Mouse (Mus musculus) embryonic facial prominence, embryonic 12.5 days (tissue): ENCODE results near the gene Cog1. TPM values are rescaled to one million over a fixed set of nuclear protein-coding genes. Genes with fewer than 3 reads are reported as not detected.

ENCODE experiments used
- ATAC-seq: fragments of 200-750 bp; cut with Nextera tagmentation; 2 replicates; pipeline ENCODE4 v1.8.0; 2017; ENCODE audit not compliant: insufficient number of reproducible peaks, insufficient read depth, low FRiP score, low TSS enrichment
- H3K27ac ChIP-seq: fragments of 300-500 bp; sonication (generic); 2 replicates; pipeline ENCODE4 v1.5.1; 2016; ENCODE audit warnings: mild to moderate bottlenecking
- H3K27me3 ChIP-seq: fragments of 300-500 bp; sonication (generic); 2 replicates; pipeline ENCODE4 v1.6.1; 2016; ENCODE audit warnings: mild to moderate bottlenecking, moderate library complexity
- H3K36me3 ChIP-seq: fragments of 300-500 bp; sonication (generic); 2 replicates; pipeline ENCODE4 v1.6.1; 2016; ENCODE audit warnings: mild to moderate bottlenecking
- H3K4me1 ChIP-seq: fragments of 300-500 bp; sonication (generic); 2 replicates; pipeline ENCODE4 v1.6.1; 2016
- H3K4me2 ChIP-seq: fragments of 300-500 bp; sonication (generic); replicated peaks from 2 replicates; pipeline ENCODE4 v1.6.1; 2016; ENCODE audit warnings: mild to moderate bottlenecking, moderate library complexity
- H3K4me3 ChIP-seq: fragments of 300-500 bp; sonication (generic); 2 replicates; pipeline ENCODE4 v1.5.1; 2016; ENCODE audit warnings: mild to moderate bottlenecking
- H3K9ac ChIP-seq: fragments of 300-500 bp; sonication (generic); 2 replicates; pipeline ENCODE4 v1.6.1; 2016; ENCODE audit warnings: mild to moderate bottlenecking, moderate library complexity
- H3K9me3 ChIP-seq: fragments of 300-500 bp; sonication (generic); 2 replicates; pipeline ENCODE4 v1.6.1; 2016; ENCODE audit warnings: mild to moderate bottlenecking, moderate library complexity
- WGBS: fragments of 180-500 bp; shearing (Covaris S2); methylation state at CpG from one replicate; pipeline ENCODE4 v1.1.7; 2016; 5-methylcytosine and 5-hydroxymethylcytosine counted together
- polyA plus RNA-seq: library from polyadenylated mRNA; unstranded; fragments of >200 nt; fragmentation: Nextera tagmentation; extraction: Ambion mirVana; gene quantifications from 2 replicates; pipeline ENCODE4 v1.2.1, GENCODE M21; 2016

The Cog1 gene
- polyA plus RNA-seq, 1 experiment from 2014 or later = 31.1 TPM

DNA sequence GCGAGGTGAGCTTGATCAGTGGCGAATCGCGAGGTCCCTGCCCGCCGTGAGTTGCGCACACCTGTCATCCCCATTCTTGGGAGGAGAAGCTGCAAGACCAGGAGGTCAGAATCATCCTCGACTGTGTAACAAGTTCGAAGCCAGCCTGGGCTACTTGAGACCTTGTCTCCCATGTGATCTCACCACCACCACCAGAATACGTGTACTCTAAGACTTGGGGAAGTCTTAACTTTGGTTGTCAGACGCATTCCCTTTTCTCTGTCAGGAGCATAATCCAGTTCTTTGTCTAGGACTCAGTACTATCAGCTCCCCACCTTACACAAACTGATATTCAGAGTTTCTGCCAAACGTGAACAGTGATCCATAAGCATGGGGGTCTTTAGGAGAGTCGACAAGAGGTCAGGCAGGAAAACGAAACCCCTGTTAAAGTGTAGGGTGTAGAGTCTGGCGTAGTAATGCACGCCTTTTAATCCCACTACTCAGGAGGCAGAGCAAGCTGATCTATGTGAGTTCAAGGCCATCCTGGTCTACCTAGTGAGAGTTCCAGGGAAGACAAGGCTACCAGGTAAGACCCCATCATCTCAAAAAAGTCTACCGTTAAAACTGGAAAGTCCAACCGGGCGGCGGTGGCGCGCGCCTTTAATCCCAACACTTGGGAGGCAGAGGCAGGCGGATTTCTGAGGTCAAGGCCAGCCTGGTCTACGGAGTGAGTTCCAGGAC lies 35.9 kb downstream of the Cog1 start:
- peak overlapping the region; percentile 99 for H3K4me3 ChIP-seq
- H3K4me2 ChIP-seq = peak overlapping the region; percentile 81
- WGBS = 43% methylated on average over 25 of the region's 25 CpGs
- H3K9ac ChIP-seq = peak overlapping the region; percentile 93
- H3K27ac ChIP-seq = peak overlapping the region; percentile 97; the same call in 1 of the 2 replicates
- peaks cover 26% of the 10 kb centered on the region for H3K4me1 ChIP-seq
- ATAC-seq = no peak
- H3K36me3 ChIP-seq = peaks cover 22% of the 10 kb centered on the region
- H3K27me3 ChIP-seq = no peaks in the 10 kb centered on the region
- no peaks in the 10 kb centered on the region for H3K9me3 ChIP-seq

DNA sequence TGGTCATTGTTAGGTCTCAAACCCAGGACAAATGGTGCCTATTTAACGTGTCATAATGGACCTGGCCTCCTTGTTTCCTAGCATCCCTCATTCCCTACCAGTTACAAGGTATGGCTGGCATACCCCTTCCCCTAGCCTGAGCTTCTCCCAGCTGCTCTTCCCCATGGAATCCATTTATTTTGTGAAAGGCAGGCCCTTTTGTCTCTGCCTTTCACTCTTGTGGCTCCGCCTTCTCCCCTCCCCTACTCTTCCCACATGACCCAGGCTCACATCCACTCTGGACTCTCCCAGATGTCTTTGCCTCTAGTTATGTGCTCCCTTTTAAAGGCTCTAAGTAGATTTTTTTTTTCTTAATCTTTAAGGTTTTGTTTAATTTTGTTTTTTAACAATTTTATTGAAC lies 38.1 kb downstream of the Cog1 start:
- ATAC-seq = no peak
- H3K4me3 ChIP-seq = no peak overlapping the region
- WGBS = 70% methylated on average over 2 of the region's 2 CpGs
- H3K27ac ChIP-seq = no peak overlapping the region
- H3K9me3 ChIP-seq = no peaks in the 10 kb centered on the region
- H3K4me2 ChIP-seq = no peak overlapping the region
- H3K27me3 ChIP-seq = no peaks in the 10 kb centered on the region
- no peak overlapping the region for H3K9ac ChIP-seq
- peaks cover 21% of the 10 kb centered on the region for H3K4me1 ChIP-seq
- H3K36me3 ChIP-seq = peaks cover 40% of the 10 kb centered on the region

DNA sequence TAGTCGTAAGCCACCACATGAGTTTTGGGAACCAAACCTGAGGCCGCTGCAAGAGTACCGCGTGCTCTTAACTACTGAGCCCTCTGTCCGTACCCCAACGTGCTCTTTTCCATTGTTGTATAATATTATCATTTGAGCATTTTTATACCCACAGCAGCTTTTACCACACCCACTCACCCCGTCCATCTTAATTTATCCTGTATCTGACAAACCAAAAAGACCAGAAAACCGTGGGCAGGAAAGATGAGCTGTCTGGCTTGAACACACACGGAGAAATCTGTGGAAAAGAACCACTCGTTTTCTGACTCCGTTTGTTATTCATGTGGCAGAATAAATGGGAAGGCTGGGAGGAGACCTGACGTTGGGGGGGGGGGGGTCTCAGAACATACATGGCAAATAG lies 41.5 kb downstream of the Cog1 start:
- Histone ChIP-seq H3K36me3 (peaks cover 73% of the 10 kb centered on the region), H3K4me3 (no peak overlapping the region), H3K27me3 (no peaks in the 10 kb centered on the region), H3K9me3 (no peaks in the 10 kb centered on the region), H3K9ac (no peak overlapping the region), H3K4me2 (no peak overlapping the region), H3K27ac (no peak overlapping the region), H3K4me1 (peaks cover 6% of the 10 kb centered on the region; the same call in 1 of the 2 replicates)
- 95% methylated on average over 12 of the region's 12 CpGs for WGBS
- no peak for ATAC-seq

DNA sequence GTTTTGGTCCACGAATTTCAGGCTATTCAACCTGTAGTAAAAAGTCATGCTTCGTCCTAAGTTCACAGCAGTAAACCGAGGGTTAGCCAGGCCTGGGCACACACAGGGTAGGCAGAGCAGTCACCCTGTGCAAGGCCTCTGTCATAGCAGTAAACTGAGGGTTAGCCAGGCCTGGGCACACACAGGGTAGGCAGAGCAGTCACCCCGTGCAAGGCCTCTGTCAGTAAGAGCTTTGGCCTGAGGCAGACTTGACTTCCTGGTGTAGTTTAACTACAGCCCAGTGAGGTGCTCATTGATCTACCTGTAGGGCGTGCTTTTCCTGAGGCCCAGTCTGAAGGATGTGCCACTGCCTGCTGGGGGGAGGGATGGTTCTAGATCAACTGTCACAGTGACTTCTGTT lies 42.3 kb downstream of the Cog1 start:
- Histone ChIP-seq H3K9me3 (no peaks in the 10 kb centered on the region), H3K36me3 (peaks cover 82% of the 10 kb centered on the region), H3K27ac (no peak overlapping the region), H3K27me3 (no peaks in the 10 kb centered on the region), H3K4me3 (no peak overlapping the region), H3K4me2 (no peak overlapping the region), H3K4me1 (0 out of 2 replicates have a peak, but pooled peaks cover 4% of the 10 kb centered on the region), H3K9ac (no peak overlapping the region)
- WGBS = 82% methylated on average over 5 of the region's 5 CpGs
- ATAC-seq = no peak

DNA sequence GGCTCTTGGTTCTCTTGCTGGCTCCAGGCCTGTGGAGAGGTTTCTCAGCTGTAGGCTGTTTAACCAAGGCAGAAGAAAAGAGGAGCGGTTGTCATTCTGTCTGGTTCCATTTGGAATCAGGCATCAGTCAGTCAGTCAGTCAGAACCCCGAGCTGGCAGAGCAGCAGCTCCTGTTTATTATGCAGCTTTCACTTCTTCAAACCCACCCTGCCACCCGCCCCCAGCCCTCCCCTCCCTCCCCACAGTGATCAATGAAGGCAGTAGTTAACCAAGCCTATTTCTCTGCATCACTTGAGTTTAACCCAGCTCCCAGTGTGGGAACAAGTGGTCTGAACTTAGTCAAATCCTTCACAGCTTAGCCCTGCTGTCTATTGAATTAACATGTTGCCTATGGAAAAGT lies 42.9 kb downstream of the Cog1 start:
- H3K36me3 ChIP-seq = peaks cover 87% of the 10 kb centered on the region

DNA sequence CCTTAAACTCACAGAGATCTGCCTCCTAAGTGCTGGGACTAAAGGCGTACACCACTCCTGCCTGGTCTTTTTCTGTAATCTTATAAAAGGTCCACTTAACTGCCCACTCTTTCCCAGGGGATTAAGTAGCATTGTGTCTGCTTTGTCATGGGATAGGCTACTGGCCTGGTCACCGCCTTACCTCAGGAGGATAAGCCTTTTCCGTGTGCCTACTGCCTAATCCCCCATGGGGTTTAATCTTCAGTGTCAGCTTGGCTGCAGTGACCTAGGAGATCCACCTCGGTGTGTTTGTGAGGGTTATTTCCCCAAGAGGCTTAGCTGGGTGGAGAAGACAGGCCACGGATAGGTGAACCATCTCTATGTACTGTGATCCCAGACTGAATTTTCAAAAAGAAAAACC lies 48.6 kb downstream of the Cog1 start:
- Histone ChIP-seq H3K9ac (no peak overlapping the region), H3K27ac (no peak overlapping the region), H3K4me1 (no peaks in the 10 kb centered on the region), H3K4me3 (no peak overlapping the region), H3K36me3 (peaks cover 54% of the 10 kb centered on the region), H3K4me2 (no peak overlapping the region), H3K9me3 (no peaks in the 10 kb centered on the region), H3K27me3 (no peaks in the 10 kb centered on the region)
- no peak for ATAC-seq
- WGBS = 68% methylated on average over 5 of the region's 5 CpGs

More for the DNA sequence above, 42.9 kb downstream of the Cog1 start:
- 78% methylated on average over 3 of the region's 3 CpGs for WGBS
- no peak overlapping the region for H3K27ac ChIP-seq
- H3K4me2 ChIP-seq = no peak overlapping the region
- no peak overlapping the region for H3K4me3 ChIP-seq
- no peaks in the 10 kb centered on the region for H3K27me3 ChIP-seq
- ATAC-seq = no peak
- H3K9me3 ChIP-seq = no peaks in the 10 kb centered on the region
- no peak overlapping the region for H3K9ac ChIP-seq
- H3K4me1 ChIP-seq = no peaks in the 10 kb centered on the region

DNA sequence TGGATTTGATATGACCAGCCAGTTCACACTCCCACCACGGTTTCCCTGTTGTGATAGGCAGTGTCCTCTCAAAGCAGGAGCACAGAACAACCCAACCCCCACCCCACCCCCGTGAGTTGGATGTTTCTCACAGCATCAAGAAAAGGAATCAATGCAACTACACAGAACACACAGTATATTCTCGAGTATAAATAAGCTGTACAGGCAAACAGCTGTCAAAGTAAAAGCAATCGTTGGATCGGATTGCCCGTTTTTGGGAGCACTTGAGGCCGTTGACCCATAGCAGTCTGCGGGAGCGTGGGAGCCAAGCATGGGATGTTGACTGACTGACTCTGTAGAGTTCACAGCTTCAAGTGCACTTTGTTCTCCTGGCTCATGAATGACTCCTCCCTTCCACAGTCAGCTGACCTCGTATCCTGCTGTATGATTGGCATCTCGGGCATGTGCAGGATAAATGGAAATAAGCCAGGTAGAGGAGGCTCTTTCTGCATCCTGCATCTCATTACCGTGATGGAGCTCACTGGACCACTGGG lies 49.1 kb downstream of the Cog1 start:
- Histone ChIP-seq H3K36me3 (peaks cover 49% of the 10 kb centered on the region), H3K27ac (no peak overlapping the region), H3K9ac (no peak overlapping the region), H3K4me2 (no peak overlapping the region), H3K4me1 (no peaks in the 10 kb centered on the region), H3K9me3 (no peaks in the 10 kb centered on the region), H3K27me3 (no peaks in the 10 kb centered on the region), H3K4me3 (no peak overlapping the region)
- WGBS = 76% methylated on average over 12 of the region's 12 CpGs
- ATAC-seq = no peak

DNA sequence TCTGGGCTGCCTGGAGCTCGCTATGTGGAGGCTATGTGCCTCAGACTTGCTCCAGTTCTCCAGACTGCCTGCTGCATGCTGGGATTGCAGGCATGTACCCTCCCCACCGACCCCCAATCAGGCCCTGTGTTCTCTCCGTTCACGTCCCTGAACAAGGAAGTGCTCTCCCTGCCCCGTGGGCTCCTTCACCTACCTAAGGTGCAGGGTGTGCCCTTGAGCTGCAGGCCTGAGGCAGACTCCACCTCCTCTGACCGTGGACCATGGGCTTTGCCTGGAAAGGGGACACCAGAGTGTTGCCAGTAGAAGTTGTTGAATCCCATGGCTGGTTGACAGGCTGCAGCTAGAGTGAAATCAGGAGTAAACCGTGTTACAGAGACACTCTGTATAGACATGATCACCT lies 50.7 kb downstream of the Cog1 start:
- ATAC-seq = no peak
- 78% methylated on average over 7 of the region's 7 CpGs for WGBS

DNA sequence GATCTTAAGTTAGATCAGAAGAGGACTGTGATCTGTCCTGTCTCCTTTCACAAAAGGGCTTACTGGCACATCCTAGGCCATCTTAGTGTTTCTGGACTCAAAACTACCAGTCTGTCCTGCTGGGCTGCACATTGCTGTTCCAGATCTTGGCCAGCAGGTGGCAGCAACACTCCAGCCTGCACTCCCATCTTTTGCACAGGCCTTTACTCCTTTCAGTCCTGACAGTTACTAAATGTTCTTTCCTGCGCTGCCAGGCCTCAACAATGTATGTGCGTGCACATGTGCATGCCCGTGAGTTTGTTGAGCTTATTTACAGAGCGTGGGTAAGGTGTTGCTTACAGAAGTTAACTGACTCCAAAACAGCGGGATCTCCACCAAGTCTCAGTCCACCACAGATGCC lies 54.8 kb downstream of the Cog1 start:
- peaks cover under 1% of the 10 kb centered on the region; the same call in 1 of the 2 replicates for H3K4me1 ChIP-seq
- H3K27me3 ChIP-seq = no peaks in the 10 kb centered on the region
- H3K27ac ChIP-seq = 0 out of 2 replicates have a peak overlapping the region, but pooled peaks have one; percentile 18
- no peaks in the 10 kb centered on the region for H3K9me3 ChIP-seq
- peaks cover 16% of the 10 kb centered on the region for H3K36me3 ChIP-seq
- no peak for ATAC-seq
- no peak overlapping the region for H3K4me2 ChIP-seq
- no peak overlapping the region for H3K9ac ChIP-seq
- WGBS = 34% methylated on average over 5 of the region's 5 CpGs
- no peak overlapping the region for H3K4me3 ChIP-seq

More for the DNA sequence above, 50.7 kb downstream of the Cog1 start:
- peaks cover 35% of the 10 kb centered on the region for H3K36me3 ChIP-seq
- no peaks in the 10 kb centered on the region for H3K4me1 ChIP-seq
- H3K4me2 ChIP-seq = no peak overlapping the region
- H3K27me3 ChIP-seq = no peaks in the 10 kb centered on the region
- H3K9ac ChIP-seq = no peak overlapping the region
- no peak overlapping the region for H3K27ac ChIP-seq
- H3K4me3 ChIP-seq = no peak overlapping the region
- no peaks in the 10 kb centered on the region for H3K9me3 ChIP-seq

DNA sequence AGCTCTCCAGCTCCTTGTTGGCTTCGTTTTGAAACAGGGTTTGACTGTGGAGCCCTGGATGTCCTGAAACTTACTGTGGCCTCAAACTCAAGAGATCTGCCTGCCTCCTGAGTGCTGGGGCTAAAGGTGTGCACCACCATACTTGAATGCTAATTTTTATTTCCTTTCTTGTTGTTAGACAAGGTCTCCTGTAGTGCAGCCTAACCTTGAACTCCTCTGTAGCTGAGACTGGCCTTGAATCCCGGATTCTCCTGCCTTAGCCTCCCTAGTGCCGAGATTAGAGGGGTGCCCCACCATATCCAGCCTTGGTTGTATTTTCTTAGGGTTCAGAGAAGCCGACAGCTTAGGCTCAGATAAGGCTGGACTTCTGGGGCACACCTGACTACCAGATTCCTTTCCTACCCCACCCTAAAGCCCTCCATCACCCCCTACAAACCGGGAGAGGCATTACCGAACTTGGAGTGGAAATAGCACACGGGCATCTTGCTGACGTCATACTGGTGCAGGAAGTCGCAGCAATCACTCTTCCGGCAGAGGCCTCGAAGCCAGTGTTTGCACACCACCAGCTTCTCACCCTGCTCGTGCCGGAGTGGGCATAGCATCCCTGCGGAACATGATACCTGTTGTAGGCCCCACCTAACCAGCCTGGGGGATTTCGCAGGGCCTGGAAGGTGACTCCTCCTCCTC lies 57.1 kb downstream of the Cog1 start:
- peaks cover 21% of the 10 kb centered on the region for H3K4me1 ChIP-seq
- H3K9ac ChIP-seq = no peak overlapping the region
- no peak overlapping the region for H3K4me2 ChIP-seq
- 83% methylated on average over 15 of the region's 15 CpGs for WGBS
- H3K4me3 ChIP-seq = no peak overlapping the region
- H3K27ac ChIP-seq = peak overlapping the region; percentile 51; the same call in 1 of the 2 replicates
- H3K36me3 ChIP-seq = peaks cover 12% of the 10 kb centered on the region
- H3K9me3 ChIP-seq = no peaks in the 10 kb centered on the region
- H3K27me3 ChIP-seq = peaks cover 5% of the 10 kb centered on the region
- no peak for ATAC-seq

DNA sequence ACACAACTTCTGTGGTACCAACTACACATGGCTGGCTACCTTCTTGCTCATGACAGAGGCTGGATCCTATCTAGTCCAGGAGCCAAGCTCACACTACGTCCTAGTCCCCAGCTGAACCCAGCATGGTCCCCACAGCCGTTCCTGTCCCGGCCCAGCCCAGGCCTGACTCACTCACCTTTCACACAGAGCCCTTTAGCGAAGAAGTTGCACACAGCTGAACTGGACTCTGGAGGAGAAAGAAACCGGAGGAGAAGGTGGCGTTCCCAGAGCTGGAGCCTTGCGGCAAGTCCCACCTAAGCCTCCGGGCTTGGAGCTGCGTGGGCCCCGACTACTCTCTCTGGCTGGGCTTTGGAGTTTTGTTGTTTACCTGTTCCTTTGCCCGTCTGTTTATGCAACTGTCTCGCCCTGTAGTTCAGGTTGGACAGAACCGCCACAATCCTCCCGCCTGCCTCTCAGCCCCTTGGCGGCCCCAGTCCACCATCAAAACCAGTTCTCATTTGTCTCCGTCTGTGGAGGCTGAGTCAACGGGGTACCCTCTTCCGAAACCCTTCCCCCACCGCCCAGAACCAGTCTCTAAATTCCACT lies 59.8 kb downstream of the Cog1 start:
- Histone ChIP-seq H3K27me3 (peaks cover 5% of the 10 kb centered on the region), H3K27ac (no peak overlapping the region), H3K4me3 (no peak overlapping the region), H3K4me2 (no peak overlapping the region), H3K36me3 (peaks cover 9% of the 10 kb centered on the region), H3K4me1 (peaks cover 21% of the 10 kb centered on the region), H3K9me3 (no peaks in the 10 kb centered on the region), H3K9ac (no peak overlapping the region)
- no peak for ATAC-seq
- 38% methylated on average over 19 of the region's 19 CpGs for WGBS
